Comparison of ENCODE assay signal across 8 mouse cellular contexts in genomic region chr11:102900763-102901162, GRCm38 (mm10). TPM values are rescaled to one million over a fixed set of nuclear protein-coding genes. Genes with fewer than 3 reads are reported as not detected.
DNase-seq lines count a peak whose midpoint lies in the region; ATAC-seq and TF ChIP-seq lines count a peak whose summit lies in the region.

Gfap (minus strand) TSS chr11:102900912.

- TF ChIP-seq CTCF in E14TG2a.4 (conservative IDR thresholded peaks at IDR 0.05; ENCODE audit: low read length) = peak; percentile 92
- peak; percentile 96 for TF ChIP-seq CTCF in brain, embryonic 14.5 days (IDR thresholded peaks at IDR 0.05; ENCODE audit: borderline replicate concordance, extremely low read depth, insufficient read depth, insufficient read length)

- peak; percentile 67 for ATAC-seq in lung, embryonic 16.5 days (ENCODE audit: low read depth)

- peaks cover 40% of the 10 kb centered on the region for H3K27me3 ChIP-seq in E14TG2a.4 (ENCODE audit: insufficient read depth, low read length)
- H3K27me3 ChIP-seq in lung, embryonic 16.5 days (ENCODE audit: control insufficient read depth, insufficient read depth, low read depth, low read length) = peaks cover 6% of the 10 kb centered on the region

- H3K36me3 ChIP-seq in E14TG2a.4 (ENCODE audit: insufficient read depth, low read length) = peaks cover 19% of the 10 kb centered on the region
- no peaks in the 10 kb centered on the region for H3K36me3 ChIP-seq in lung, embryonic 16.5 days (ENCODE audit: control insufficient read depth, insufficient read depth, low read length)

- no peak within 1 kb of the TSS for H3K4me3 ChIP-seq in E14TG2a.4 (replicated peaks; ENCODE audit: low read length)
- no peak within 1 kb of the TSS for H3K4me3 ChIP-seq in lung, embryonic 16.5 days (ENCODE audit: low read length)

- peak; percentile 90 for DNase-seq in brain, embryonic 14.5 days (ENCODE audit: low read depth)
- DNase-seq in fibroblast of lung, adult 2 months (ENCODE audit: low read depth) = peak; percentile 65
- DNase-seq in heart, postnatal 10 days = peak; percentile 85 to 90
- DNase-seq in kidney, postnatal 36 days = peak; percentile 67 to 90
- peak; percentile 84 for DNase-seq in ovary, postnatal 14 days (ENCODE audit: low spot score)
- peak; percentile 63 for DNase-seq in thymus, postnatal 14 days

- intact Hi-C loops in heart, postnatal 10 days (cut with DNase I) = loop anchor here (1.0 kb wide), 2 partner anchors 93 to 154 kb away; no protein-coding TSS in a partner anchor

- no peak for TF ChIP-seq POLR2A in brain, embryonic 14.5 days (IDR thresholded peaks at IDR 0.05; ENCODE audit: borderline replicate concordance, extremely low read depth, insufficient read depth, insufficient read length, poor library complexity, severe bottlenecking)

- H3K4me1 ChIP-seq in E14TG2a.4 (replicated peaks; ENCODE audit: low read depth, low read length) = peaks cover 23% of the 10 kb centered on the region
- H3K4me1 ChIP-seq in lung, embryonic 16.5 days (replicated peaks; ENCODE audit: control insufficient read depth, insufficient read depth, low read length) = 0 out of 2 replicates have a peak, but pooled peaks cover 2% of the 10 kb centered on the region

- no peak within 1 kb of the TSS for H3K27ac ChIP-seq in lung, embryonic 16.5 days (ENCODE audit: low read length)

- peak within 1 kb of the TSS; percentile 17 for H3K4me2 ChIP-seq in lung, embryonic 16.5 days (ENCODE audit: low read depth, low read length)

- H3K9me3 ChIP-seq in E14TG2a.4 (ENCODE audit: low read length) = no peaks in the 10 kb centered on the region
- H3K9me3 ChIP-seq in lung, embryonic 16.5 days (ENCODE audit: control insufficient read depth, low read length) = no peaks in the 10 kb centered on the region

- 10% methylated on average over 7 of the region's 7 CpGs for WGBS in lung, embryonic 16.5 days

- no peak within 1 kb of the TSS for H3K9ac ChIP-seq in lung, embryonic 16.5 days (ENCODE audit: low read length)

RNA-seq across cellular contexts. Expression of gene Gfap, which starts in this region (rescaled TPM):
- polyA plus RNA-seq in brain, embryonic 14.5 days (2012; rRNA removed) = 0.26 and 0.29 TPM in 2 replicates
- under 1 TPM; 0.17 to 0.25 TPM for total RNA-seq in heart, postnatal 10 days (2021)
- 0.18 and 0.63 TPM in 2 replicates for polyA plus RNA-seq in lung, embryonic 16.5 days (2015; fragmentation: Nextera tagmentation; extraction: Ambion mirVana)

Comparison
In these comparisons a context has a peak if more than half of its experiments do, and no peak if none do; other contexts are left out.
1. Peak in DNase-seq in brain, embryonic 14.5 days; RNA of the gene not detected or under 1 TPM.
2. Peak in DNase-seq in heart, postnatal 10 days; RNA of the gene not detected or under 1 TPM.
3. Peak in ATAC-seq and H3K4me2 ChIP-seq in lung, embryonic 16.5 days; RNA of the gene not detected or under 1 TPM.